Comparison of ENCODE assay signal across 8 mouse cellular contexts in the genomic region with DNA sequence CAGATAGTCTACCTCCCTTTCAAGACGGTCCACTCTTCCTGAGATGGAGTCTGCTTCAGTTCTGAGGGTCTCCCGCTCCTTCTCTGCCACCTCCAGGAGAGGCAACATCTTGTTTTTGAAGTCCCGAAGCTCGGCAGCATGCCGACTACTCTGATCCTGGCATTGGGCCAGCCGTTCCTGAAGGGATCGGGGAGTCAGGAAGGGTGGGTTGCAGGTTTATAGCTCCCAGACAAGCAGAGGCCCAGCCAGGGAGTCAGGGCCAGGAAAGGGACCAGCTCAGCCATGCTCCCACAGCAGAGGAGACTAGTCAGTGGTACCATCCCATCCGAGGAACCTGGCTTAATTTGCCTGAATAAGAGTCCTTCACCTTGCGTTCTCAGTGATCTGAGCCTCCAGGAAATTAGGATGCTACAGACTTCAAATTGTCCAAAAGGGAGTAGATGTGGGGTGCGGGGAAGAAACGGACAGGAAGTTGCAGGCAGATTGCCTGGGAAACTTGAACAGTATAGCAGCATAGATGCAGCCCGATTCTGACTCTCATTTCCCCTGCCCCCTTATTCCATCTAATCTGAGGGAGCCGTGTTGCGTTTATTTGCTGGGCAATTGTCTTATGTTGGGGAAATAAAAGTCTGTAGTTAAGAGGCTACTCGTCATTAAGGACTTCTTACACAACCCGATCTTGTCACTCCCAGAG. TPM values are rescaled to one million over a fixed set of nuclear protein-coding genes. Genes with fewer than 3 reads are reported as not detected.
DNase-seq lines count a peak whose midpoint lies in the region; ATAC-seq and TF ChIP-seq lines count a peak whose summit lies in the region.
"Had no signal": no experiment of that assay in that cellular context is flagged by ENCODE, and none has a peak within 500 bp of the region (broad histone marks: within the 10 kb centered on the region; RNA-seq: fewer than 3 reads in every experiment).

No protein-coding gene starts in this region.

- peaks cover 28% of the 10 kb centered on the region for H3K4me1 ChIP-seq in forebrain, embryonic 11.5 days (replicated peaks; ENCODE audit: control insufficient read depth, insufficient read depth, low read length)
- peaks cover 62% of the 10 kb centered on the region for H3K4me1 ChIP-seq in limb, embryonic 12.5 days (replicated peaks)
- H3K4me1 ChIP-seq in midbrain, postnatal 0 days (ENCODE audit: insufficient read depth, low read length): peaks cover 16% of the 10 kb centered on the region; the same call in 1 of the 2 replicates

- peak; percentile 54 to 75 for DNase-seq in urinary bladder, postnatal 4 days (ENCODE audit: low spot score in 2 of 2)
- no peak for DNase-seq in urinary bladder, adult 18-20 months (ENCODE audit: low spot score in 2 of 2)
- DNase-seq in forebrain, embryonic 11.5 days (ENCODE audit: low spot score): no peak
- DNase-seq in heart, postnatal 14 days: peak; percentile 58 to 67
- no peak for DNase-seq in midbrain, postnatal 0 days (ENCODE audit: low spot score)
- DNase-seq in spleen, postnatal 10 days (ENCODE audit: low spot score in 2 of 2): no peak

- H3K9me3 ChIP-seq in forebrain, embryonic 11.5 days (ENCODE audit: control insufficient read depth, low read length): no peaks in the 10 kb centered on the region
- no peaks in the 10 kb centered on the region for H3K9me3 ChIP-seq in limb, embryonic 12.5 days
- no peaks in the 10 kb centered on the region for H3K9me3 ChIP-seq in midbrain, postnatal 0 days (ENCODE audit: low read length)

- no peaks in the 10 kb centered on the region for H3K36me3 ChIP-seq in forebrain, embryonic 11.5 days (ENCODE audit: control insufficient read depth, insufficient read depth, low read length)
- peaks cover 5% of the 10 kb centered on the region for H3K36me3 ChIP-seq in limb, embryonic 12.5 days
- peaks cover 5% of the 10 kb centered on the region for H3K36me3 ChIP-seq in midbrain, postnatal 0 days (ENCODE audit: insufficient read depth, low read length)

- no peak for ATAC-seq in forebrain, embryonic 11.5 days (replicated peaks; ENCODE audit: low FRiP score)
- ATAC-seq in limb, embryonic 12.5 days (ENCODE audit: insufficient number of reproducible peaks, insufficient read depth, low FRiP score, low TSS enrichment, low read depth): no peak
- ATAC-seq in midbrain, postnatal 0 days (ENCODE audit: low FRiP score): no peak

- peak overlapping the region; percentile 49 for H3K4me2 ChIP-seq in forebrain, embryonic 11.5 days (ENCODE audit: low read depth, low read length, severe bottlenecking)
- H3K4me2 ChIP-seq in limb, embryonic 12.5 days: peak overlapping the region; percentile 71
- no peak overlapping the region; the same call in 1 of the 2 replicates for H3K4me2 ChIP-seq in midbrain, postnatal 0 days (ENCODE audit: low read depth, low read length, poor library complexity, severe bottlenecking)

- 66% methylated on average over 16 of the region's 16 CpGs for WGBS in forebrain, embryonic 11.5 days
- 23% methylated on average over 16 of the region's 16 CpGs for WGBS in limb, embryonic 12.5 days
- WGBS in midbrain, postnatal 0 days: 50% methylated on average over 16 of the region's 16 CpGs

- no peak for TF ChIP-seq CTCF in midbrain, postnatal 0 days (IDR thresholded peaks at IDR 0.05)

- H3K27ac ChIP-seq in forebrain, embryonic 11.5 days (ENCODE audit: low read depth, low read length): peak overlapping the region; percentile 89
- H3K27ac ChIP-seq in limb, embryonic 12.5 days: peak overlapping the region; percentile 97
- H3K27ac ChIP-seq in midbrain, postnatal 0 days (ENCODE audit: low read depth, low read length): peak overlapping the region; percentile 59; the same call in 1 of the 2 replicates
- H3K27ac ChIP-seq: macrophage had no signal

- intact Hi-C loops in heart, postnatal 14 days (cut with DNase I): loop anchor here (5.0 kb wide), 1 partner anchor 255 kb away; no protein-coding TSS in a partner anchor

- no peaks in the 10 kb centered on the region for H3K27me3 ChIP-seq in forebrain, embryonic 11.5 days (ENCODE audit: control insufficient read depth, insufficient read depth, low read length)
- no peaks in the 10 kb centered on the region for H3K27me3 ChIP-seq in limb, embryonic 12.5 days
- H3K27me3 ChIP-seq in midbrain, postnatal 0 days (ENCODE audit: insufficient read depth, low read length): no peaks in the 10 kb centered on the region

- peak overlapping the region; percentile 51 for H3K9ac ChIP-seq in forebrain, embryonic 11.5 days (ENCODE audit: low read length)
- peak overlapping the region; percentile 59 for H3K9ac ChIP-seq in limb, embryonic 12.5 days (replicated peaks)
- H3K9ac ChIP-seq in midbrain, postnatal 0 days (replicated peaks; ENCODE audit: low read length, poor library complexity, severe bottlenecking): 0 out of 2 replicates have a peak overlapping the region, but pooled peaks have one; percentile 13

- H3K4me3 ChIP-seq in forebrain, embryonic 11.5 days (ENCODE audit: low read depth, low read length): peak overlapping the region; percentile 24
- H3K4me3 ChIP-seq in limb, embryonic 12.5 days (replicated peaks): peak overlapping the region; percentile 45
- 0 out of 2 replicates have a peak overlapping the region, but pooled peaks have one; percentile 5 for H3K4me3 ChIP-seq in midbrain, postnatal 0 days (ENCODE audit: low read depth, low read length)

RNA-seq across cellular contexts. Expression of a gene that starts 0.6 kb away (rescaled TPM):
- polyA plus RNA-seq in forebrain, embryonic 11.5 days (2014; fragmentation: Nextera tagmentation; extraction: Ambion mirVana): 6.4 and 8.7 TPM in 2 replicates
- 1 to 10 TPM; 4.8 to 5.3 TPM for total RNA-seq in heart, postnatal 14 days (2021)
- polyA plus RNA-seq in limb, embryonic 12.5 days (2016; fragmentation: Nextera tagmentation; extraction: Ambion mirVana): 33.8 and 36.9 TPM in 2 replicates
- total RNA-seq in midbrain, postnatal 0 days (2014; rRNA removed): 7.5 and 9.0 TPM in 2 replicates
- 7.0 and 8.9 TPM in 2 replicates for polyA plus RNA-seq in midbrain, postnatal 0 days (2015; fragmentation: Nextera tagmentation; extraction: Ambion mirVana)

RNA-seq across cellular contexts. Expression of a gene that starts 2.0 kb away (rescaled TPM):
- polyA plus RNA-seq in forebrain, embryonic 11.5 days (2014; fragmentation: Nextera tagmentation; extraction: Ambion mirVana): not detected in 2 replicates
- total RNA-seq in heart, postnatal 14 days (2021): not detected
- polyA plus RNA-seq in limb, embryonic 12.5 days (2016; fragmentation: Nextera tagmentation; extraction: Ambion mirVana): not detected in 2 replicates
- not detected in 2 replicates for total RNA-seq in midbrain, postnatal 0 days (2014; rRNA removed)
- polyA plus RNA-seq in midbrain, postnatal 0 days (2015; fragmentation: Nextera tagmentation; extraction: Ambion mirVana): not detected in 2 replicates
- polyA plus RNA-seq: macrophage had no signal

RNA-seq across cellular contexts. Expression of a gene that starts 54.2 kb away (rescaled TPM):
- polyA plus RNA-seq in forebrain, embryonic 11.5 days (2014; fragmentation: Nextera tagmentation; extraction: Ambion mirVana): 17.2 and 17.6 TPM in 2 replicates
- total RNA-seq in heart, postnatal 14 days (2021): 100 to 1,000 TPM; 113 to 115 TPM
- polyA plus RNA-seq in limb, embryonic 12.5 days (2016; fragmentation: Nextera tagmentation; extraction: Ambion mirVana): 12.6 and 13.0 TPM in 2 replicates
- total RNA-seq in midbrain, postnatal 0 days (2014; rRNA removed): 59.8 and 77.2 TPM in 2 replicates
- polyA plus RNA-seq in midbrain, postnatal 0 days (2015; fragmentation: Nextera tagmentation; extraction: Ambion mirVana): 7.2 and 7.7 TPM in 2 replicates

Comparison
In these comparisons a context has a peak if more than half of its experiments do, and no peak if none do; other contexts are left out.
1. DNase-seq: peak in urinary bladder, postnatal 4 days (2 of 2) and heart, postnatal 14 days (2 of 2); none in urinary bladder, adult 18-20 months (0 of 2), forebrain, embryonic 11.5 days (single experiment), midbrain, postnatal 0 days (single experiment) and spleen, postnatal 10 days (0 of 2).
2. Peak in every context shown above with its lines, with median percentiles within 50 percentile points of each other: H3K27ac ChIP-seq, H3K4me3 ChIP-seq and H3K9ac ChIP-seq.